Mouse (Mus musculus) right cerebral cortex, postnatal 14 days (tissue): ENCODE data around the gene Ccdc194.

Experiments
- DNase-seq: peaks from one replicate; pipeline ENCODE4 v3.0.0; 2022

Ccdc194 gene

DNA sequence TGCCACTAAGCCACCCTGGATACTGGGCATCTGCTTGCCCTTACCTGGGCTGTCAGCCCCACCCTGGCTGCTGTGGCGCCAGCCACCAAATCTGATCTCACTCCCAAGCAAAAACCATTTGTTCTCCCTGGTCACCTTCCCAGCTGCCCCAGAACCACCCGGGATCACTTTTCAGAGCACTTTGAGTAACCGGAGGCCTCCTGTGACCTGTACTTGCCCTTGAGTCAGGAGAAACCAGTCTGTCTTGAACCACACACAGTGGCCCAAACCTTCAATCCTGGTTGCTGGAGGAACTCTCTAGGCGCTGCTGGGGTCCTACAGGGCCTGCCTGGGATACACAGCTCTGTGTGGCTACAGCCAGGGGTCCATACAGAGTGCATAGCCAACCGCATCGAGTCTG, 27.3 kb upstream of the Ccdc194 start:
- DNase-seq: no peak

DNA sequence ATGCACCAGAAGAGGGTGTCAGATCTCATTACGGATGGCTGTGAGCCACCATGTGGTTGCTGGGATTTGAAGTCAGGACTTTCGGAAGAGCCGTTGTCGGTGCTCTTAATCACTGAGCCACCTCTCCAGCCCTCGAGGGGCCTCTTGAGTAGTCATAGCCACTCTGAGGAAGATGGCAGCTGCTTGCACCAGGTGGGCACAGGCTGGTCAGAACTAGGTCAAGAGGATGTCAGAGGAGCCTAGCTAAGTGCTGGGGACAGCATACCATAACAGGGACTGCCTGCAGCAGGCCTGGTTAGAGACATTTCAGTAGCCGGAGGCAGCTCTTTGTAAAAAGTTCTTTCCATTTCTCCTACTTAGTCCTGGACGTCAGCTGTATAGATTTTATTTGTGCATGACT, 25.2 kb upstream of the Ccdc194 start:
- no peak for DNase-seq

DNA sequence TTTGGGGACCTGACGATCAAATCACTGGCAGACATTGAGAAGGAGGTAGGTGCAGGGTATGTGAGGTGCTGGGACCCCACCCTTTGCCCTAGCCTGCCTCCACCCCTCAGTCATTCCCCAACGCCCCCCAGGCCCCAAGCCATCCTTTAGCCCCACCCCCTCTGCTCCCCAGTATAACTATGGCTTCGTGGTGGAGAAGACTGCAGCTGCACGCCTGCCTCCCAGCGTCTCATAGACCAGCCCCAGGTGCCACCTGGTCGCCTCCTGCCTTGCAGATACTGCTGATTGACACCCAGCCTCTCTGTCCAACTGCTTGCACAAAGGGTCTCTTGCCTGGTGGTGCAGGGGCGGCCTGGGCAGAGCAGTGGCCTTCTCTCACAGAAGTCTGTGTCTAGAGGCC, 22.1 kb upstream of the Ccdc194 start:
- no peak for DNase-seq

DNA sequence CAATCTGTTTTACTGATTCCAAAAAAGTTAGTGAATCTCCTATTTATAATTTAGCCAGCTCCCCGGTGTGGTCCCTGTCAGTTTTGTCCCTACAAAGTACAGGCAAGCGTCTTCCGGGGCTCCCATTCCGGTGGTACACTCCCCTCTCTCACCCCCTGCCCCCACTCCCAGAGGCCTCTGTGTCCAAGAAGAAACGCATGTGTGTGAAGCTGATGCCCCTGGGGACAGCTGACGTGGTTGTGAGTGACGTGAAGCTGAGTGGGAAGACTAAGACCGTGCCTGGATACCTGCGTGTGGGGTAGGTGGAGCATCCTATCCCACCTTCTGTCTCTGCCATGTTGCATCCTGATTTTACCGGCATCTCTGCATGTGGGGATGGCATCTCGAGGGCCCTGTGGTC, 19.5 kb upstream of the Ccdc194 start:
- DNase-seq: no peak

DNA sequence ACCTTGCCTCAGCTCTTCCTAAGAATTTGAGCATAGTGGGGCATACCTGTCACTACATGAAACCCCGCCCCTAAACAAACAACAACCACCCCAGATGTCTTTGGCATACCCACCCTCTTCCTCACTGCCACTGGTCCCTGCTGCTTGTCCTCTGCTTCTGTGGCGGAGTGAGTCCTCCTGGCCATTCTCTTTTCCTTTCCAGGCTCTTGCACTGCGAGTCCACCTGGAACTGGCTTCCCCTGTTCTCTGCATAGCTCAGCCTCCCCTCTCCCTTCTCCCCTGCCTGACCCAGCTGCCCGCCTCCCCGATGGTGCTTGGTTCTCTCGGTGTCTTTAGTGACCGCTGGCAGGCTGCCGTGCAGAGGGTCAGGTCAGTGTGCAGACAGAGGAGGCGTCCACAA, 18.2 kb upstream of the Ccdc194 start:
- no peak for DNase-seq

DNA sequence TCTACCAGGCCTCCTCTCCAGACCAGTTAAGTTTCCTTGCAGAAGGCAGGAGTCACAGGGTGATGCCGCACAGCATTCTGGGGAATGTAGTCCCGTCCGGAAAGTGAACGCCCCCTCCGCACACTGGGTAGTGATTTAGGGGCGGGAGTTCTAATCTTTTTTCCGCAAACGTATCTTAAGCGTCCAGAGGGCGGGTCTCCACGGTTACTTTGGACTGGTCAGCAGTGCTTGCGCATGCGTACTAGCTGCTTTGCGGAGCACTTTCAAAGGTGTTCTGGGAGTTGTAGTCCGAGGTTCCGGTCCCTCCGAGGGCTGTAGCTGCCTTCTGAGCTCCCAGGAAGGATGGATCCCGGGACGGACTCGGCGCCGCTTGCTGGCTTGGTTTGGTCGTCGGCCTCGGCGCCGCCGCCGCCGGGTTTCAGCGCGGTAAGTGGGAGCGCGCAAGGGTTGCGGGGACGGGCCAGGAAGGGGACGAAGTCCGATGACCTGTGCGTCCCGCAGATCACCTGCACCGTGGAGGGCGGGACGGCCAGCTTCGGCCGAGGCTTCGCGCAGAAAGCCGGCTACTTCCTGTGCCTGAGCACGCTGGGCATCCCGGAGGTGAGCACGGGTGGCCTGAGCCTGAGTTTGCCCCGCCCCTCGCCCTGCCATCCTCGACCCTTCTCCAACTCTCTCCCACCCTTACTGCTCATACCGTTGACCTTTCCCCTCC, 17.3 kb upstream of the Ccdc194 start, which contains the start of gene Mvb12a:
Gene Mvb12a, plus strand, starts transcription at position 291 of the 712 bp plus-strand sequence.
- DNase-seq: peak; percentile 95

DNA sequence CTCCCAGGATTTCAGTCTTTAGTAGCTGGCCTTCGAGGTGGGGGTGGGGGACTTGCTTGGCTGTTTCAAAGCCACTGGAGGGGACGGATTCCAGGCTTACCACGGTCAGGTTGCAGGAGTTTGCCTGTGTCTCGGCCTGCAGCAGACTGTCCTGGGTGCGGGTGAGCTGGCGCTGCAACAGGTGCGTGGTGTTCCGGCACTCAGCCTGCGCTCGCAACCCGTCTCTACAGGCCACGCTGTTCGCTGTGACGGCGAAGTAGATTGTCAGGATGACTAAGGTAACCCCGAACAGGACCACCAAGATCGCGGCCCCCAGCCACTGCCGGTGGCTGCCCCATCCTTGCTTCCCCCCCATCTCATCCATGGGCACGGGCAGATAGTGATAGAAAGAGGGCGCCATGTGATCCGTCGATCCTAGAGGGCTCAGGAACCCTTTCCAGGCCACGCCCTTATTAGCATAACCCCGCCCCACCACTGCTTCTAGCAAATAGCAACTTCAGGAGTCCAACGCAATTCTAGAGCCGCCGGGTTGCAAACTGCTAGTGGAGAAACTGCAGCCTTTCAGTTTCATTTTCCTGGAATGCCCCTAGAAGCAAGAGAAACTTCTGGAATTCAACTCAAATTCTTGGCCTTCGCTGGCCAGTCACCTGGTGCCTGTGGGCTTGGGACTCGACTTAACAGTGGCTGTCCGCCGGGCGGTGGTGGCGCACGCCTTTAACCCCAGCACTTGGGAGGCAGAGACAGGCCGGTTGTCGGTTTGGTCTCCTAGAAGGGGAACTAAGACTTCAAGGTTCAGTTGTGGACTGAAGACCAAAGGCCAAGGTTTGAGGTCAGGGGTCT, 11.7 kb upstream of the Ccdc194 start, which contains the start of gene Bst2:
Gene Bst2, minus strand, starts transcription at position 429 of the 840 bp plus-strand sequence.
- DNase-seq: peak; percentile 44

DNA sequence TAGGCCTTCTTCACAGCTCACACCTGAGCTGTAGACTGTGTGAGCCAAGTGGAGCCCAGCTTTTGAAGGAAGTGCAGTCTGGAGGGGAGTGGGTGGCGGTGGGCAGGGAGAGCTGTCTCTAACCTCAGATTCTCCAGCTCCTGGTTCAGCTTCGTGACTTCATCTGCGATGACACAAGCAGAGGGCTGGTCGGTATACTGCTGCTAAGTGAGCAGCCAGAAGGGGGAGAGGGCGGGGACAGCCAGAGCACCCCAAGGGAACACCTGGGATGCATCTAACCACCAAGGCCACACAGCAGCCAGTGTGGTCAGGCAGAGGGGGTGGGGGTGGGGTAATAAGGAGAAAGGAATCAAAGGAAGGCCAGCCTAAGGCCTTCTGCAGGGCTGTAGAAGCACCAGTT, 10.2 kb upstream of the Ccdc194 start:
- DNase-seq: no peak

DNA sequence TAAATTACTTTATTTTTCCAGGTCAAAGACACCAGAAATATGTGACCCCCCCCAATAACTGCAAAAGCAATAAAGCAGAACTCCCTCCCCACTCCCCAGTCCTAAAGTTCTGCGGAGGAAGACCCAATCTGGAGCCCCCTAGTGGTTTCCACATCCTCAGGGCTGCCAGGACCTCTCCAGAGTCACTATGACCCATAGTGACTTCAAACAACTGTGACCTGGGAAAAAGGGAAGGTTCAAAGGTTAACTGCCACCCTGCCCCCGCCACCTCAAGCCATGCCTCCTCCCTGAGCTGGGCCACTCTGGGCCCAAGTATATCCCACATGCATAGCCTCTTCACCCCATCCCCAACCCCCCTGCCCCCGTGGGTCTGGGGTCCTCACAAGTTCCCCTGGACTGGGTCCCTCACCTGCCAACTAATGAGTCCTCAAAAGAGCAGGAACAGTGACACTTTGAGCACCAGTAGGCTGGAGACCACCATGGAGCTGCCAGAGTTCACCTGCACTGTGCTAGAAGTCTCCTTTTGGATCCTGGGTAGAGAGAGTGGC, 8.8 kb upstream of the Ccdc194 start:
- DNase-seq: no peak

DNA sequence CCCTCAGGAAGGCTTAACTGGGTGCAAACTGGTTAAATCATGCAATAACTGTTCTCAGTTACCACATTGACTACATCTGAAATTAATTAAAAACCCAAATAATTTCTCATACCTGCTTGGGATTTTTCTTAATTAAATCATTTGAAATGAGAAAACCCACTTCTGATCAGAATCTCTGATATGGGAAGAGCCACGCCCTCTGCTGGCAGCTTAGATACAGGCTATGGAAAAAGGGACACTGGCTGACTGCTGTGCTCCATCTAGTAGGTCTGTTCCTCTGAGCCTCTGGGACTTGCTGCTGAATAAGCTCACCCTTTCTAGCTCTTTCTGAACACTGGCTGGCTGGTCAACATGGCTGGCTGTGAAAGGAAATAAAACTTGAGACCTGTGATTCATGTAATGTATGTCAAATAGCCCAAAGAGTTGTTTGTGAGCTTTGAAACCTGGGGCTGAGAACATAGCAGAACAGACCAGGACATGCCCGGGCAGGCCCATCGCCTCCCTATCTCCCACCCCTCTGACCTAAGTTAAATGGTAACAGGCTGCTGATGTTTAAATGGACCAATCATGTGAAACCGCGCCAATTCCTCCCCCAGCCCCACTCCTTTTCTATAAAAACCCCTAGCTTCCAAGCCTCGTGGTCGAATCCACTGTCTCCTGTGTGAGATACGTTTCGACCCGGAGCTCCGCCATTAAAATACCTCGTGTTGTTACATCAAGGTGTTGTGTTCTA, 5.4 kb upstream of the Ccdc194 start:
- peak; percentile 40 for DNase-seq

DNA sequence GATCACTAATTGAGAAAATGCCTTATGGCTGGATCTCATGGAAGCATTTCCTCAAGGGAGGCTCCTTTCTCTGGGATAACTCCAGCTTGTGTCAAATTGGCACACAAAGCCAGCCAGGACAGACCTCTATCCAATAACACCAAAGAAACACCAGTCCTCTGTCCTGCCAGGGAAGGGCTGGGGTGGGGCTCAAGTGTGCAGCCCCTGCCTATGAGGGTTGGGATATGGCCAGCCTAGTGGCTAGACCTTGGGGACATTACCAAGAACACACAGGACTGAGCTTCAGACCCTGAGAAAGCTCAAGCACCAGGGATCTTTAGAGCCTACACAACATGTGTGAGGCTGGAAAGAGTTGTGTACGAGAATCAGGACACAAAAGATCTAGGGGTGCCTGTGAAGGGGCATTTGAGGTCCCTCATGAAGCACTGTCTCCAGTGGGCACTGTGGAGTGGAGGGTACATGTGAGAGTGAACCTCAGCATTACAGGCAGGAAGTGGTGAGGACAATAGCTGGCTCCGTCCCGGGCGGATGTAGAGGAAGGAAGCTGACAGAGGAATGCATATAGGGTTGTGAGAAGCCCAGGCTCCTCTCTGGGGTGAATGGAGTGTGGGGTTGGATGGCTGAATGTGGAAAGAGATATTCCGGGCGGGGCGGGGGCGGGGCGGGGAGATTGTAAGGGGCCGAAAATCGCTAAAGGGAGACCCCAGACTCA, 3.0 kb upstream of the Ccdc194 start:
- no peak for DNase-seq

DNA sequence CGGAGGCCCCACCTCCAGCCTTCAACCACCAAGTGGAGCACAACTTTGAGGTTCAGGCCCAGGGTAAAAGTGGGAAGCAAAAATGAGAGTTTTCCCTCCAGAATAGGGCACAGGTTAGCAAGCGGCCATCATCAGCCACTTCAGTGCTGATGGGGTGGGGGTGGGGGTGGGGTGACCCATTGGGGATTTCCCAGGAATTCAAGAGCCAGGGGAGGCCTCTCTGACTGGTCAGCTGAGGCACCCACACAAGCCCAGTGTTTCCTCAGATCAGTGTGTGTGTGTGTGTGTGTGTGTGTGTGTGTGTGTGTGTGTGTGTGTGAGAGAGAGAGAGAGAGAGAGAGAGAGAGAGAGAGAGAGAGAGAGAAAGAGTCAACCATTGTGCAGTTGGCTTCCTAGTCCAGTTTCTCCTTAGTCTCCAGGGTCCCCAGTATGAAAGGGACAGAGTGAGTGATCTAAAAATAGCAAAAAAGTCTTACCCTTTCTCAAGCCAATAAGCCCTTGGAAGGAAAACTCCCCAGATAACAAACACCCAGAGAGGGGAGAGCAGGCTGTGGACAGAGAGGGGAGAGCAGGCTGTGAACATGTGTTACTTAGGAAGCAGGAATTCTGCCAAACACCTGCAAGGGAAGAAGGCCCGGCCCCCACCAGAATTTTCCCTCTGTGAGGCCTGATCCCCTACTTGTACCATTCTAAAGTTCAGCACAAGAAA, 1.8 kb upstream of the Ccdc194 start:
- DNase-seq: no peak

DNA sequence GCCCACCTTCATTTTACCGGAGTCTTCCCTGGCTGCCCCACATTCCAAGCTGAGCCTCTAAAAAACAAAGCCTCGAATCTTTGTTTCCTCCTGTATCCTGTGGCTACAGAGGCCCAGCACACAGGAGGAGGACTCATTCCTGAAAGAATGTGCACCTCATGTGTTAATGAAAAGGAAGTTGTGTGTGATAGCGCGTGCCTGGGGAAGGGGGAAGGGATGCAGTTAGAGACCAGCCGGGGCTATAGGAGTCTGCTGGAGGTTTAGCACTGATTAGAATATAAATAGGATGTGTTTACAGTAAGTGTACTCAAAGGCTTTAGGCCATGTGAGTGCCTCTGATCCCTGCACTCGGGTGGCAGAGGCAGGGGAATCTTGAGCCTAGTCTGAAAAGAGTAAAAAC, 761 bp upstream of the Ccdc194 start:
- DNase-seq: no peak

DNA sequence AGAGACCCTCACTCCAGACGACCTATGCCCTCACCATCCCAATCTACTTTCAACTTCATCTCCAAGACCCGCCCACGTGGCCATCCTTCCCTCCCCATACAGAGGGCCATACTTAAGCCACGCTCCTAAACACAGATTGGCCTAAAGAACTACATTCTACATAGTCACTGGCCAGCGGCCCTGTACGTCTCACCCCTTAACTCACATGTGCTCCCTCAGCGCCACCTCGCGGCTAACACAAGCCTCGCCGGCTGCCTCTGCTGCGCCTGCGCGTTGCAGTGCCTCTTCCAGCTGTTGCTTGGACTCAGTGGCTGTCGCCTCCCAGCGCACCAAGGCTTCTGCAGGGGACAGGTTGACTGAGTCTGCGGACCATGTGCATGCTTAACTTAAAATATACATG, 3.9 kb downstream of the Ccdc194 start:
- DNase-seq: peak; percentile 91

DNA sequence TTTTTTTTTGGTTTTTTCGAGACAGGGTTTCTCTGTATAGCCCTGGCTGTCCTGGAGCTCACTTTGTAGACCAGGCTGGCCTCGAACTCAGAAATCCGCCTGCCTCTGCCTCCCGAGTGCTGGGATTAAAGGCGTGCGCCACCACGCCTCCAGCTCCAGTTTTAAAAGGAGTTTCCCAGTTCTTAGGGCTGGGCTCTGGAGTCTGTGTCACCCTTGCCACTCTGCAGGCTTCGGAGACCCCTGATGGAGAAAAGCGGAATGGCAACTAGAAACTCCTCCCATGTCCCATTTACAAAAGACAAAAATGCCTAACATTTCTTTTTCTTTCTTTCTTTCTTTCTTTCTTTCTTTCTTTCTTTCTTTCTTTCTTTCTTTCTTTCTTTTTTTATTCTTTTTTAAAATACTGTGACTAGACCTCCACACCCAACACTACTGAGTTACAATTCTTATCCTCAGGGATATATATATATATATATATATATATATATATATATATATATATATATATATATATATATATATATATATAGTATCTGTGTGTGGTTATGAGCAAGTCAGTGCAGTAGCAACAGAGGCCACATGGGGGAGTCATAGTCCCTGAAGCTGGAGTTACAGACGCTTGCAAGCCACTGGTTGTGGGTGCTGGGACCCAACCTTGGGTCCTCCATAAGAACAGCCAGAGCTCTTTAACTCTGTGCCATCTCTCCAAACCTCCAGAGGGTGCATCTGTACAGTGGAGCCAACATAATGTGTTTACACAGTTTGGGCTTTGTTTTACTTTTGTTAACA, 6.3 kb downstream of the Ccdc194 start:
- DNase-seq: peak; percentile 57

DNA sequence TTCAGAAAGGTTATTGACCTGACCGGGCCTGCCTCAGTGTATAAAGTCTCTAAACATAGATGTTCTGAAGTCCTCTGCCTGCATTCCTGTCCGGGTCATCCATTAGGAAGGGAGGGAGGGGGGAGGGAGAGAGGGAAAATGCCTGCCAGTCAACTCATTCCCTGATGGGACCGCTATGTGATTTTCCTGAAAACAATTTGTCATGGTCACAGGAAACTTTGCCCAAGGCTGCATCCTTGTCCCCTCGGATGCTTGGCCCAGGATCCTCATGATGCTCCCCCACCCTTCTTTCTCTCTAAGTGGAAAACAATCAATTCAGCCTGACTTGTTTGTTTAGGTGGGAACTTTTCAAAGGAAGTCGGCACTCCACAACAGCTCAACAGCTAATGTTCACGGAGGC, 8.7 kb downstream of the Ccdc194 start:
- DNase-seq: no peak

DNA sequence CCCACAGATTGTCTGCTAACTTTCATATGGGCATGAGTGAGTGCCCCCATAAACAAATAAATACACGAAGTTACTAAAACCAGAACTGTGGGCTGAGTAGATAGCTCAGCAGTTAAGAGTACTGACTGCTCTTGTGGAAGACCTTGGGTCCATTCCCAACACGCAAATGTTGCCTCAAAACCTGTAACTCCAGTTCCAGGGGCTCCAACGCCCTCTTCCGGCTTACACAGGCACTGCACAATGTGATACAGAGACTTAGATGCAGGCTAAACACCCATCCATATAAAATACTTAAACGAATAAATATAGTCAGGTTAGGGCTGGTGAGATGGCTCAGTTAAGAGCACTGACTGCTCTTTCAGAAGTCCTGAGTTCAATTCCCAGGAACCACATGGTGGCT, 10.5 kb downstream of the Ccdc194 start:
- no peak for DNase-seq

DNA sequence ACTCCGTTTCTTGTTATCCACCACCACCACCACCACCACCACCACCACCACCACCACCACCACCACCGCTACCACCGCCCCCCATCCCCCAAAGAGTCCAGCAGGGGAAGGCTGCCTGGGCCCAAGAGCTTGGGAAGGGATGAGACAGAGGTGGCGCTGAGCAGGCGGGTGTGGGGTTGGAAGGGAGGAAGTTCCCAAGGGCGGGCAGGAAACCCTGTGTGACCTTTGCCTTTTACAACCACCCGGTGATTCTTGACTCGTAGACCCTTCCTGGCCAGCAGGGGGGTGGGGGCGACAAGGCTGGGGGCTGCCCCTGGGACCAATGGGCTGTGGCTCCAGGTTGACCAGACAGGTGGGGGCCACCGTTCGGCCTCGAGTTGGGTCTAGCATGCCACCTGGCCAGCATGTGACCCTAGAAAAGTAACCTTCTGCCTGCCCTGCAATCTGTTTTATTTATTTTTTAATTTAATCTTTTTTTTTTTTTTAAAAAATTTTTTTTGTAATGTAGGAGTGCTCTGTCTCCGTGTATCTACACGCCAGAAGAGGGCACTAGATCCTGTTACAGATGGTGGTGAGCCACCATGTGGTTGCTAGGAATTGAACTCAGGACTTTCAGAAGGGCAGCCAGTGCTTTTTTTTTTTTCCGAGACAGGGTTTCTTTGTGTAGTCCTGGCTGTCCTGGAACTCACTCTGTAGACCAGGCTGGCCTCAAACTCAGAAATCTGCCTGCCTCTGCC, 12.3 kb downstream of the Ccdc194 start:
- no peak for DNase-seq

DNA sequence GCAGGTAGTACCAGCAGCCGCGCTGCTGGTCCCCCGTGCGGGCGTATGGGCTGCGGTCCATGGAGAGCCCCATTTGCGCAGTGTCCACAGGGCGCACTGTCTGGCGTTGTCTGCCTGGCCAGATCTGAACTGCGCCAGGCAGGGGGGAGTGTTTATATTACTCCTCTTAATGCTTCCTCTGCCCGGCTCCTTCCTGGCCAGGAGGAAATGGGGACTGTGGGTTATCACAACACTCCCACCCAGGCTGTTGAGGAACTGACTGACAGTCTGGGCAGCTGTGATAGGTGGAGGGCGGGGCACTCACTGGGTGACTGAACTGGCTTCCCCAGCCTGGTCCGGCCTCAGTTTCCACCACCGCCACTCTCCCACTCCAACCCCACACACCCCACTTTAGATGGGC, 13.9 kb downstream of the Ccdc194 start, which contains the start of gene Plvap:
Gene Plvap, minus strand, starts transcription at position 109 of the 400 bp plus-strand sequence.
- DNase-seq: no peak

DNA sequence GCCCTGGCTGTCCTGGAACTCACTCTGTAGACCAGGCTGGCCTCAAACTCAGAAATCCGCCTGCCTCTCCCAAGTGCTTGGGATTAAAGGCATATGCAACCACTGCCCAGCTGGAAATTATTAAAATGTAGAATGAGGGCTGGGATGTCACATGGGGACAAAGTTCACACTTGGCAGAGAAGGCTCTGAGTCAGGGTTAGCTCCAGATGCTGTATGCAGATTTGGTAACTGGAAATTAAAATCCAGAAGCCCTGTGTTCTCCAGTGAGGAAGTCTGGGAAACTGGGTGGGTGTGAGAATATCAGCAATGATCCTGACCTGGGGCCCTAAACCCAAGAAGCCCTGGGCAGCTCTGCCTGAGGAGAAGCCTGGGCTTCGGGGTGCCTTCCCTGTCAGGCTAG, 16.2 kb downstream of the Ccdc194 start:
- DNase-seq: no peak
